Mouse (Mus musculus): ENCODE measurements around the gene Adk.
"Not testable (repeated sequence)": the region's sequence is repeated elsewhere in the genome, so short reads cannot be mapped to it uniquely, and the experiment has no call there.

Gene Adk

GRCm38 (mm10) chr14:21441772-21442533 is 389.6 kb downstream of the Adk start:
- no peak for DNase-seq

- DNase-seq: no peak
Observed at GRCm38 (mm10) chr14:21452581-21452980, 400.2 kb downstream of the Adk start.

- DNase-seq: no peak
Observed at GRCm38 (mm10) chr14:21453896-21454295, 401.5 kb downstream of the Adk start.

GRCm38 (mm10) chr14:21455654-21456350 is 403.4 kb downstream of the Adk start:
- no peak for DNase-seq

GRCm38 (mm10) chr14:21456526-21456925 is 404.2 kb downstream of the Adk start:
- no peak for DNase-seq

GRCm38 (mm10) chr14:21457876-21458275 is 405.5 kb downstream of the Adk start:
- no peak for DNase-seq

GRCm38 (mm10) chr14:21458696-21459095 is 406.3 kb downstream of the Adk start:
- no peak for DNase-seq

GRCm38 (mm10) chr14:21459163-21459562 is 406.8 kb downstream of the Adk start:
- DNase-seq: no peak

GRCm38 (mm10) chr14:21462398-21462797 is 410.0 kb downstream of the Adk start:
- DNase-seq: no peak

GRCm38 (mm10) chr14:21463117-21463712 is 410.8 kb downstream of the Adk start:
- no peak for DNase-seq

GRCm38 (mm10) chr14:21470386-21470785 is 418.0 kb downstream of the Adk start:
- peak; percentile 43 for DNase-seq

- DNase-seq: no peak
Observed at GRCm38 (mm10) chr14:21471975-21472374, 419.6 kb downstream of the Adk start.

- not testable (repeated sequence) for DNase-seq
Observed at GRCm38 (mm10) chr14:21474593-21475132, 422.3 kb downstream of the Adk start.

- DNase-seq: no peak
Observed at GRCm38 (mm10) chr14:21477181-21477580, 424.8 kb downstream of the Adk start.

GRCm38 (mm10) chr14:21479566-21479965 is 427.2 kb downstream of the Adk start:
- DNase-seq: no peak

GRCm38 (mm10) chr14:21480191-21480590 is 427.8 kb downstream of the Adk start:
- no peak for DNase-seq

GRCm38 (mm10) chr14:21481231-21481630 is 428.9 kb downstream of the Adk start, which contains the start of gene Kat6b:
Gene Kat6b (plus strand): TSS chr14:21481434.
- DNase-seq: no peak

- no peak for DNase-seq
Observed at GRCm38 (mm10) chr14:21484199-21484598, 431.8 kb downstream of the Adk start.

GRCm38 (mm10) chr14:21484693-21485092 is 432.3 kb downstream of the Adk start:
- DNase-seq: no peak

- DNase-seq: no peak
Observed at GRCm38 (mm10) chr14:21485961-21486520, 433.7 kb downstream of the Adk start.

GRCm38 (mm10) chr14:21487135-21487534 is 434.8 kb downstream of the Adk start:
- not testable (repeated sequence) for DNase-seq

GRCm38 (mm10) chr14:21488426-21489115 is 436.2 kb downstream of the Adk start:
- DNase-seq: not testable (repeated sequence)

GRCm38 (mm10) chr14:21489116-21489485 is 436.7 kb downstream of the Adk start:
- no peak for DNase-seq

Measured in thymus, postnatal 4 days (tissue).